Mouse (Mus musculus): ENCODE results near the gene Gm21860.
"Not testable (repeated sequence)": the region's sequence is repeated elsewhere in the genome, so short reads cannot be mapped to it uniquely, and the experiment has no call there.

Gm21860 gene

DNA sequence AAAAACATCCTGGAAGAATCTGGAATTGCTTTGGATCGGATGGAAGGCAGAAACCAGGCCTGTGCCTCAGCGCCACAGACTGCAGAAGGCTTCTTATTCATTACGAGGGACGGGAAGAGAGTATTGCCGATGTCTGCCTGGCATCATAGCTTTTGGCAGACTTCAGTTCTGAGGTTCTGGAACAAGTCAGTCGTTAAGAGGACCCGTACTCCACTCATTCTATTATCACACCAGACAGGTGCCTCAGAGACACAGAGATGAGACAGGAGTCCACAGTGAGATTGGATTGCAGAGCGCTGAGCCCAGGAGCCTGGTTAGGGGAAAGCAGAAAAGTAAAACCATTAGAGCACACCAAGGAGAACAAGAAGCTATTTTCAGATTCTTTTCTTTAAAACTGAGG is at the start of gene Gm21860:
TSS of gene Gm21860 (minus strand) at position 101 of the 400 bp plus-strand sequence.
- not testable (repeated sequence) for DNase-seq

DNA sequence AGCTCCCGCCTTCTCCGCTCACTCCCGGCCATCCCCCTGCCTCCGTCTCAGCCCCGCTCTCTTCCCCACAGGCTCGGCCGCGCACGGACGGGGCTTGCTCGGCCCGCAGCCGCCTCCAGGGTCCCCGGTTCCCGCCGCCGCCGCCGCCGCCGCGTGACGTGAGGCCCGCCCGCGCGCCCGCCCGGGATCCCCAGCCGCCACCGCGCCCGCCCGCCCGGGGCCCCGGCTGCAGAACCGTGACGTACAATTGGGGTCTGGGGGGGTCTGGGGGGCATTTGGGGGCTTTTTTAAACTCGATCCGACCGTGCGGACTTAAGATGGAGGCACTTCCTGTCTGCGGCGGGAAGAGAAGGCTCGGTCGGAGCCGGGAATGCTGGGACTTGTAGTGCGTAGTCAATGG is 29.8 kb upstream of the Gm21860 start, which contains the start of gene Gm47283:
TSS of gene Gm47283 (plus strand) at position 301 of the 400 bp plus-strand sequence.
- DNase-seq, result not testable (repeated sequence)

- not testable (repeated sequence) for DNase-seq
These were observed 9.4 kb downstream of the Gm21860 start for GRCm38 (mm10) chrY:90745256-90745655.

GRCm38 (mm10) chrY:90744381-90744981 is 10.1 kb downstream of the Gm21860 start:
- DNase-seq, result peak; percentile 88 to 95

GRCm38 (mm10) chrY:90743811-90744220 is 10.8 kb downstream of the Gm21860 start:
- DNase-seq, result peak in 1 of 2 experiments; percentile 31

GRCm38 (mm10) chrY:90743053-90743810 is 11.4 kb downstream of the Gm21860 start:
- peak; percentile 6 to 13 for DNase-seq

DNA sequence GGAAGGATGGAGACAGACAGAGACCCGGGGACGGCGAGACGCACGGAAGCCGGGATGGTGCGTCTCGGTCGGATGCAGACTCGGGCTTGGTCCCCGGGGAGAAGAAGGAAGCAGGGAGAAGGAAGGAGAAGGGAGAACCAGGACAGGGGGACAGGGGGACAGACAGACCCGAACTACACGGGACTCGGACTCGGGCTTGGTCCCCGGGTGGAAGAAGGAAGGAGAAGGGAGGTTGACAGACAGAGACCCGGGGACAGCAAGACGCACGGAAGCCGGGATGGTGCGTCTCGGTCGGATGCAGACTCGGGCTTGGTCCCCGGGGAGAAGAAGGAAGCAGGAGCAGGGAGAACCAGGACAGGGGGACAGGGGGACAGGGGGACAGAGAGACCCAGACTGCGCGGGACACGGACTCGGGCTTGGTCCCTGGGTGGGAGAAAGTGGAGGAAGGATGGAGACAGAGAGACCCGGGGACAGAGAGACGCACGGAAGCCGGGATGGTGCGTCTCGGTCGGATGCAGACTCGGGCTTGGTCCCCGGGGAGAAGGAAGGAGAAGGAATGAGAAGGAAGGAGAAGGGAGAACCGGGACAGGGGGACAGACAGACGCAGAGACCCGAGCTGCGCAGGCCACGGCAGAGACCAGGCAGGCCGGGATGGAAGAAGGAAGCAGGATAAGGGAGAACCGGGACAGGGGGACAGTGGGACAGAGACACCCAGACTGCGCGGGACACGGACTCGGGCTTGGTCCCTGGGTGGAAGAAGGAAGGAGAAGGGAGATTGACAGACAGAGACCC is 12.2 kb downstream of the Gm21860 start:
- peak in 1 of 2 experiments; percentile 24 for DNase-seq

DNA sequence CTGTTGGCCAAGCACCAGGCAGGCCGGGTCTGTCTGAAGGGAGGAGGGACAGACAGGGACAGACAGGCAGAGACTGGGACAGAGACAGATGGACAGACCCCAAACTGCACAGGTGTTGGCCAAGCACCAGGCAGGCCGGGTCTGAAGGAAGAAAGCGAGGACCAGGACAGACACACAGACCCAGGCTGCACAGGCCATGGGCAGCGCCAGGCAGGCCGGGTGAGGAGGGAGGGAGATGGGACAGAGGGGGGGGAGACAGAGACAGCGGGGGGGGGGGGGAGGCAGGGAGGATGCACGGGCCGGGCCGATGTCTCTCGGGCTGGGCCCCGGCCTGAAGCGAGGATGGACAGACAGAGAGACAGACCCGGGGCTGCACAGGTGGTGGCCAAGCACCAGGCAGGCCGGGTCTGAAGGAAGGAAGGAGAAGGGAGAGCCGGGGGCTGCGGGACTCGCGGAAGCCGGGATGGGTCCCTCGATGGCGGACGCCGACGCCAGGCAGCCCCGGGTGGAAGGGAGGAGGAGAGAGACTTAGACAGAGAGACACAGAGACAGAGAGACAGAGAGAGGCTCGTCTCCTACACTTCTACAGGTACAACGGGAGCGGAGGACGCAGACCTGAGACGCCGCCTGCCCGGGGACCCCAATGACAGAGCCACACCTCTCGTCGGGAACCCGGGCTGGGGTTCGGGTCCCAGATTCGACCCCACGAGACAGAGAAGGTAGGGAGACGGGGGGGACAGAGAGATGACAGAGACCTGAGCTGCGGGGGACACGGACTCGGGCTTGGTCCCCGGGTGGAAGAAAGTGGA is 13.0 kb downstream of the Gm21860 start:
- peak; percentile 10 to 53 for DNase-seq

GRCm38 (mm10) chrY:90741006-90741405 is 13.6 kb downstream of the Gm21860 start:
- peak; percentile 6 to 37 for DNase-seq

- peak; percentile 65 to 68 for DNase-seq
These were observed 14.5 kb downstream of the Gm21860 start for GRCm38 (mm10) chrY:90740013-90740561.

GRCm38 (mm10) chrY:90739531-90740012 is 15.0 kb downstream of the Gm21860 start:
- peak; percentile 52 to 57 for DNase-seq

GRCm38 (mm10) chrY:90738841-90739530 is 15.6 kb downstream of the Gm21860 start:
- DNase-seq, result peak; percentile 43 to 56

DNA sequence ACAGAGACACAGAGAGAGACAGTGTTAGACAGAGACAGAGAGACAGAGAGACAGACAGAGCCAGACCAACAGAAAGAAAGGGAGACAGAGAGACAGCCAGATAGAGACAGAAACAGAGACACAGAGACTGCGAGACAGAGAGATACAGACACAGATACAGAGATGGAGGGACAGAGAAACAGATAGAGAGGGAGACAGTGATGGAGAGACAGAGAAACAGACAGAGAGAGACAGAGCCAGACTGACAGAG is 16.3 kb downstream of the Gm21860 start:
- DNase-seq, result no peak

DNA sequence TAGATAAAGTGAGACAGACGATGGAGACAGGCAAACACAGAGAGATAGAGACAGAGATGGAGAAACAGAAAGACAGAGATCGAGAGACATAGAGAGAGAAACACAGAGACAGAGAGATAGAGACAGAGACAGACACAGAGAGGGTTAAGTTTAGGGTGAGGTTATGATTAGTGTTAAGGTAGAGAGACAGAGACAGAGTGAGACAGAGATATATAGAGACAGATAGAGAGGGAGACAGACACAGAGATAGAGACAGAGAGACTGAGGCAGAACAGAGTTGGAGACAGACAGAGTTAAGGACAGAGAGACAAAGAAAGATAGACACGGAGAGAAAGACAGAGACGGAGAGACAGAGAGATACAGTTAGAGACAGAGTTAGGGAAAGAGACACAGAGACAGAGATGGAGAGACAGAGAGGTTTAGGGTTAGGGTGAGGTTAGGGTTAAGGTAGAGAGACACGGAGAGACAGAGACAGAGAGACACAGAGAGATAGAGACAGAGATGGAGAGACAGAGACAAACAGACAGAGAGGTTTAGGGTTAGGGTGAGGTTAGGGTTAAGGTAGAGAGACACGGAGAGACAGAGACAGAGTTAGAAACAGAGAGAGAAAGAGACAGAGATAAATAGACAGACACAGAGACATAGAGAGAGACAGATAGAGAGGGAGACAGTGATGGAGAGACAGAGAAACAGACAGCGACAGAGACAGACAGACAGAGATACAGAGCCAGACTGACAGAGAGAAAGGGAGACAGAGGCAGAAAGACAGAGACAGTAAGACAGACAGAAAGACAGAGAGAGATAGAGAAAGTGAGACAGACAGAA is 16.8 kb downstream of the Gm21860 start:
- no peak for DNase-seq

GRCm38 (mm10) chrY:90736217-90737000 is 18.2 kb downstream of the Gm21860 start:
- not testable (repeated sequence) for DNase-seq

GRCm38 (mm10) chrY:90735181-90735895 is 19.3 kb downstream of the Gm21860 start:
- DNase-seq, result not testable (repeated sequence)

DNA sequence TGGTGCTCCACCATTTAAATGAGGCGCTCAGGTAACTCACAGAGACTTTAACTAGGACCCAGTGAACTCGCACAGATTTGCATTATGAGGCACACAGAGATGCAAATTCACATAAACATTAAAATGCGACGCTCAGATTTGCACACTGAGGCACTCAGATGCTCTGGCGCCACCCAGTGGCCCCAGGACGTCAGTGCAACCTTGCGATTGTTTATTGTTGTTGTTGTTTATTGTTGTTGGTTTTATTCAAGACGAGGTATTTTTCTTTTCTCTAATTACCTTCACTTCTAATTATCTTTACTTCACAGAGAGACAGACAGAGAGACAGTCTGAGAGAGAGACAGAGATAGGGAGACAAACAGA is 20.3 kb downstream of the Gm21860 start:
- DNase-seq, result peak; percentile 13 to 36

DNA sequence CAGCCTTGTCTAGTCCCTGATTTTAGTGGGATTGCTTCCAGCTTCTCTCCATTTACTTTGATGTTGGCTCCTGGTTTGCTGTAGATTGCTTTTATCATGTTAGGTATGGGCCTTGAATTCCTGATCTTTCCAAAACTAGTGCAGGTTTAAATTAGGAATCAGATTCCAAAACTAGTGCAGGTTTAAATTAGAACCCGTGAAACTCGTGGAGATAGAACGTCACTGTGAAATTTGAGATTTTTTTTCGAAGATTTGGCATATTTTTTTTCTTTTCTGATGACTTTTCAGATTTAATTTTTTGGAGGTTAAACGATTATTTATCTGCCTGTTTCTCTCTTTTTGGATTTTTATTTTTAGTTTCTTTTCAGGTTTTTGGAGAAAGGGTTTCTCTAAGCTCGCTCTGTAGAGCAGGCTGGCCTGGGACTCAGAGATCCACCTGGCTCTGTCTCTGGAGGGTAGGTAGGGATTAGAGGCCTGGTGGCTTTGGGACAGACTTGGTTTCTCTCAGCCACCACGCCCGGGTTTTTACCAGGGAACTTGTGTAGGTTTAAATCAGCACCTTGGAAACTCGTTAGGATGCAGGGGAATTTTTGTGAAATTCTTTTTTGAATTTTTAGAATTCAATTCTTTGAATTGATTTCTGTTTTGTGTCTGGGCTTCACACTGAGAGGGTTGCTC is 20.8 kb downstream of the Gm21860 start:
- peak in 1 of 2 experiments; percentile 49 for DNase-seq
